Mouse (Mus musculus): ENCODE results near the gene Gkn1. TPM values are rescaled to one million over a fixed set of nuclear protein-coding genes. Genes with fewer than 3 reads are reported as not detected.

Gene Gkn1
- total and polyA plus RNA-seq, 3 experiments: not detected

DNA sequence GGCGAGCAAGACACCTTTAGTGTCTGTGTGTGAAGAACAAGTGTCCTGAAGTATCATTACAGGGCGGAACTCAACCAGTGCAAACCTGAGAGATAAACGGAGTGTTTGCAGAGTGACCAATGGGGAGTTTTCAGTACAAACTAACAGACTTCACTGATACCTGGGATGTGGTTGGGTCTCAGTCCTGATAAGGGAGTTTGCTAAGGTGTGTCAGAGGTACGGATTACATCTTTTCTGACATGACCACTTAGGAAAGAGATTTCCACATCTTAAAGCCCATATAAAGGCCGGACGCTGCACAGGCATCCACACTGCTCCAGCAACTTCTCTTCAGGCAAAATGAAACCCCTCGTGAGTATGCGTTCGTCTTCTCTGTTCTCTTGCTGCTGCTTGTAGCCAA, 22.3 kb upstream of the Gkn1 start, which contains the start of gene Gkn2:
Gkn2 (plus strand) TSS at position 301 of the 400 bp plus-strand sequence.
- Histone ChIP-seq H3K36me3 (replicated peaks in 1 of 2; ENCODE audit: control insufficient read depth in 1 of 2, insufficient read depth in 1 of 2, low read length in 1 of 2) (no peaks in the 10 kb centered on the region), H3K27ac (ENCODE audit: insufficient read depth, low read depth) (no peak within 1 kb of the TSS), H3K27me3 (replicated peaks) (no peaks in the 10 kb centered on the region), H3K4me3 (replicated peaks in 1 of 3; ENCODE audit: low read depth in 2 of 3, low read length in 2 of 3, poor library complexity in 1 of 3) (no peak within 1 kb of the TSS), H3K79me2 (replicated peaks; ENCODE audit: control insufficient read depth, extremely low read depth, insufficient read depth, poor library complexity, severe bottlenecking) (no peaks in the 10 kb centered on the region), H3K4me1 (ENCODE audit: control insufficient read depth in 1 of 2, insufficient read depth in 2 of 2) (peaks cover 3 to 11% of the 10 kb centered on the region in 2 experiments), H3K9me3 (replicated peaks; ENCODE audit: low read length) (no peaks in the 10 kb centered on the region), H3K9ac (ENCODE audit: insufficient read depth, low read depth) (no peak within 1 kb of the TSS), H3K4me2 (ENCODE audit: insufficient read depth, low read depth, poor library complexity, severe bottlenecking) (no peak within 1 kb of the TSS)
- no peak for TF ChIP-seq RCOR1 (conservative IDR thresholded peaks at IDR 0.05; ENCODE audit: low read depth, low read length)
- no peak for TF ChIP-seq UBTF (IDR thresholded peaks at IDR 0.05; ENCODE audit: low read depth, low read length)
- TF ChIP-seq MYC (IDR thresholded peaks at IDR 0.05; ENCODE audit: low read depth, low read length): no peak
- TF ChIP-seq EP300 (IDR thresholded peaks at IDR 0.05; ENCODE audit: low read length): no peak
- TF ChIP-seq CHD2 (IDR thresholded peaks at IDR 0.05; ENCODE audit: low read length): no peak
- no peak for TF ChIP-seq POLR2A (IDR thresholded peaks at IDR 0.05; ENCODE audit: low read depth, low read length)
- TF ChIP-seq TCF12 (IDR thresholded peaks at IDR 0.05; ENCODE audit: low read depth, low read length): no peak
- TF ChIP-seq MAZ (IDR thresholded peaks at IDR 0.05; ENCODE audit: low read depth, low read length): no peak
- TF ChIP-seq JUN (IDR thresholded peaks at IDR 0.05; ENCODE audit: insufficient read depth, low read depth, low read length): no peak
- TF ChIP-seq IRF4 (IDR thresholded peaks at IDR 0.05; ENCODE audit: low read depth, low read length): no peak
- no peak for TF ChIP-seq MXI1 (IDR thresholded peaks at IDR 0.05; ENCODE audit: low read depth, low read length)
- no peak for TF ChIP-seq ETS1 (conservative IDR thresholded peaks at IDR 0.05; ENCODE audit: low read depth, low read length)
- no peak for TF ChIP-seq CHD1 (IDR thresholded peaks at IDR 0.05; ENCODE audit: low read depth, low read length)
- TF ChIP-seq SIN3A (IDR thresholded peaks at IDR 0.05; ENCODE audit: low read length): no peak
- TF ChIP-seq E2F4 (IDR thresholded peaks at IDR 0.05; ENCODE audit: insufficient replicate concordance, low read depth, low read length): no peak
- no peak for TF ChIP-seq KAT2A (IDR thresholded peaks at IDR 0.05; ENCODE audit: insufficient replicate concordance, low read length)
- no peak for TF ChIP-seq BHLHE40 (IDR thresholded peaks at IDR 0.05; ENCODE audit: low read depth, low read length)
- no peak for TF ChIP-seq ZNF384 (IDR thresholded peaks at IDR 0.05; ENCODE audit: low read depth, low read length)
- dilution Hi-C loops (cut with MboI; ENCODE audit: extremely low pct_ligation_motif_present, extremely low pct_unique_long_range_greater_than_20kb, low sequenced_read_pairs) (no loop called here), in situ Hi-C loops (cut with MboI; ENCODE audit: low pct_ligation_motif_present, low pct_unique_long_range_greater_than_20kb, low sequenced_read_pairs) (no loop called here)
- no peak for DNase-seq (ENCODE audit: extremely low read depth)

DNA sequence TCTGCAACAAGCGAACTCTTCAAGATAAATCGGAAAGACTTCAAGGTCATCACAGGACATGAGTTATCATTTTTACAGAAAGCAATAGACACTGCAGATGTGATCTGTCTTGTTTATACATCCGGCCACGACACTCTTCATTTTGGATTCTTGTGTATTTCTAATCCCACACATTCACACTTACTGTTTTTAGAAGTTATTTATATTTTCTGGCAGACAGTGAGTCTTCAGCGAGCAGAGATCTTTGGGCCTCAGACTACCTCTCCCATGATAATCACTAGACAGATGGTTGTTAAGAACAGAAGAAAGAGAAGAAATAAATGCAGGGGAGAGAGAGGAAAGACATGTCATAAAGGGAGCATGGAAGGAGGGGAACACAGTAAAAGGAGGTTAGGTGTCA, 18.5 kb upstream of the Gkn1 start:
- Histone ChIP-seq H3K9me3 (replicated peaks; ENCODE audit: low read length) (no peaks in the 10 kb centered on the region), H3K36me3 (replicated peaks in 1 of 2; ENCODE audit: control insufficient read depth in 1 of 2, insufficient read depth in 1 of 2, low read length in 1 of 2) (no peaks in the 10 kb centered on the region), H3K27me3 (replicated peaks) (peaks cover 3% of the 10 kb centered on the region), H3K9ac (ENCODE audit: insufficient read depth, low read depth) (no peak overlapping the region), H3K4me1 (ENCODE audit: control insufficient read depth in 1 of 2, insufficient read depth in 2 of 2) (peaks cover 3 to 7% of the 10 kb centered on the region in 2 experiments; a peak in 3 of 4 replicates), H3K79me2 (replicated peaks; ENCODE audit: control insufficient read depth, extremely low read depth, insufficient read depth, poor library complexity, severe bottlenecking) (no peaks in the 10 kb centered on the region), H3K4me3 (replicated peaks in 1 of 3; ENCODE audit: low read depth in 2 of 3, low read length in 2 of 3, poor library complexity in 1 of 3) (no peak overlapping the region), H3K27ac (ENCODE audit: insufficient read depth, low read depth) (no peak overlapping the region), H3K4me2 (ENCODE audit: insufficient read depth, low read depth, poor library complexity, severe bottlenecking) (no peak overlapping the region)
- dilution Hi-C loops (cut with MboI; ENCODE audit: extremely low pct_ligation_motif_present, extremely low pct_unique_long_range_greater_than_20kb, low sequenced_read_pairs): no loop called here
- TF ChIP-seq ELF1 (IDR thresholded peaks at IDR 0.05; ENCODE audit: low read depth, low read length) (no peak), NELFE (IDR thresholded peaks at IDR 0.05; ENCODE audit: low read depth, low read length) (no peak), JUND (conservative IDR thresholded peaks at IDR 0.05; ENCODE audit: low read depth, low read length) (no peak), NRF1 (IDR thresholded peaks at IDR 0.05; ENCODE audit: low read depth, low read length) (no peak), USF2 (conservative IDR thresholded peaks at IDR 0.05; ENCODE audit: low read depth, low read length) (no peak), CTCF (conservative IDR thresholded peaks at IDR 0.05 in 1 of 2, IDR thresholded peaks at IDR 0.05 in 1 of 2; ENCODE audit: low read depth in 2 of 2, low read length in 2 of 2) (no peak), POLR2AphosphoS2 (IDR thresholded peaks at IDR 0.05; ENCODE audit: low read depth, low read length) (no peak), TCF12 (IDR thresholded peaks at IDR 0.05; ENCODE audit: low read depth, low read length) (no peak), ZC3H11A (IDR thresholded peaks at IDR 0.05; ENCODE audit: low read depth, low read length) (no peak), ZKSCAN1 (IDR thresholded peaks at IDR 0.05; ENCODE audit: borderline replicate concordance, low read depth, low read length) (no peak), USF1 (IDR thresholded peaks at IDR 0.05; ENCODE audit: low read depth, low read length) (no peak), CHD2 (IDR thresholded peaks at IDR 0.05; ENCODE audit: low read length) (no peak), PAX5 (IDR thresholded peaks at IDR 0.05; ENCODE audit: low read length) (no peak), MXI1 (IDR thresholded peaks at IDR 0.05; ENCODE audit: low read depth, low read length) (no peak), EP300 (IDR thresholded peaks at IDR 0.05; ENCODE audit: low read length) (no peak)
- in situ Hi-C loops (cut with MboI; ENCODE audit: low pct_ligation_motif_present, low pct_unique_long_range_greater_than_20kb, low sequenced_read_pairs): no loop called here
- no peak for DNase-seq (ENCODE audit: extremely low read depth)
